Mouse (Mus musculus): ENCODE measurements at regions not wholly inside any gene's neighbourhood (a gene's known extent, or its start where the extent isn't known, plus 50 kb on each side); places are given as distances from the start of the nearest gene placed in this dataset.

DNA sequence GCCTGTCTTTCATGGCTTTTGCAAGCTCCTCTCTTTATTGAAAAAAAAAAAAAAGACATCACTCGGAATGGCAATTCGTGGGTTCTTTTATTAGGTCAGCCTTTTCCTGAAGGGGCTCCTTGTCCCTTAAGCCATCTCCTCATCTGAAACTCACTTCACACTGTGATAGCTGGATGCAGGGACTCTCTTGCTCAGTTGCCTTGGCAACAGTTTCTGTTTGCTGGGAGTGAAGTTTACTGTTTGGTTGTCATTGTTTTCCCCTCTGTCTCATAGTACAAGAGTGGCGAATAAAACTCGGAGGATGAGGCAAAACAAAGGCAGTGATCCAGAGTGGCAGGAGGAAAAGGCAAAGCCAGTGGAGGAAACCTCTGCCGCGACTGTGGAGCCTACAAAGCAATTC, 194.6 kb downstream of the Brinp2 start:
- peak; percentile 51 for DNase-seq (ENCODE audit: low read depth, low spot score)

DNA sequence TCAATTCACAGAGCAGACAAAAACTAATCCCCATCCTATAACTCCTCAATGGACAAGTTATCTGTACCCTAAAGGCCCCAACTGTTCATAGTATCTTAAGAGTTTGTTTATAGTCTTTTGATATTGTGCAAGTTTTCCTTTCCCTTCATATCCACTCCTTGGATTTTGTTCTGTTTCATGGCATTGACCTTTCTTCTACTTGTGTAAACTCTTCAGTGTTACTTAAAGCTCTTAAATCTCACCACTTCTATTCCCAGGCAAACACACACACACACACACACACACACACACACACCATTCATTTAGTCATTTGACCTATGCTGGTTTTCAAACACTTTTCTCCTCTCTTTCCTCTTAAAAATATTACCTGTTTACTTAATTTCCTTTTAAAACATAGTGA, 192.7 kb downstream of the Brinp2 start:
- no peak for DNase-seq (ENCODE audit: low read depth, low spot score)

DNA sequence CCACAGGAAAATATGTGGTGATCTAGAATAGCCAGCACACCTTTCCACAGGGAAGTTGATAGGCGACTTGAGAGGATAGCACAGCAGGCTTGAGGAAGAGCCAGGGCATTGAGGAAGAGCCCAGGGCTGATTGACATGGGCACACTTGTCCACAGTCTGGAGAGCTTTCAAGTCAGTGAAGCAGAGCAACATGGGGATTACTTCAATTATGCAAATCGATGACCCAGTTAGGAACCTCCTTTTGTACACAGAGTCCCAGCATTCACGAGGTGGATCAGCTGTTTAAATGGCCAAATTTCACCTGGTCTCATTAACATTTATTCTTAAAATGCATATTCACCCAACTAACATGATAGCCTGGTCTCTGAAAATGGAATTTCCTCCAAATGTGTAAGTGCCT, 186.1 kb downstream of the Brinp2 start:
- DNase-seq (ENCODE audit: low read depth, low spot score): no peak

DNA sequence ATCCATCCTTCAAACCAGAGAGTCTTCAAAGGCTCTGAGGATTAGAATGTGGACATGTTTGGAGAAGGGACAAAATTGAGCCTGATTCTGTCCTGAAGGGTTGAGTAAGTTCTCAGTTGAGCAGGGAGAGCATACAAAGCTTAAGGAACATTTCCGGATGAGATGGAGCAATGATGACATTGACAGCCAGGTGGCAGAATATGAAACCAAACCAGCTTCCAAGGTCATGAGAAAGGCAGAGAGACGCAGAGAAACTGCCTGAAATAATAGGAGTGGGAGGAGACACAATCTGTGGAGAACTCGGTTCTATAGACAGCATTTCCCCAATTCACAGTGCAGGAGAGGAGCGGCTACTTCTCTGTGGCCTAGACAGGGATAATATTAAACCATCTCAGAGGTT, 176.0 kb downstream of the Brinp2 start:
- DNase-seq (ENCODE audit: low read depth, low spot score): peak; percentile 37

DNA sequence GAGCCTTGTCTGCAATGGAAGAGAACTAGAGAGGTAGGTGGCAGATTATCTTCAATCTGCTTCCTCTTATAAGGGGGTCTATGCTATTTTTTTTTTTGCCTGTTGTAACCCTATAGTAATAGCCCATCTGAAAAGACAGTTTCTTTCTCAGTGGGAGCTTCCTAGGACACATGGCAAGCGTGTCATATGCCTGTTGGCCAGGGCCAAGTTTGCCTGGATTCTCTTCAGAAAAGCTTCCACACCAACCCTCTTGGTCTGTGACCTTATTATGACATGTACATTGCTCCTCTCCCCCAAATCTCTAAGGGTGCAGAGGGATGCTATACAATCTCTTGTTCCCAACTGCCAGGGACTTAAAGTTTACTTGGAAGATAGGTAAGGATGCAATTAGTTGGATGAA, 174.8 kb downstream of the Brinp2 start:
- DNase-seq (ENCODE audit: low read depth, low spot score): no peak

DNA sequence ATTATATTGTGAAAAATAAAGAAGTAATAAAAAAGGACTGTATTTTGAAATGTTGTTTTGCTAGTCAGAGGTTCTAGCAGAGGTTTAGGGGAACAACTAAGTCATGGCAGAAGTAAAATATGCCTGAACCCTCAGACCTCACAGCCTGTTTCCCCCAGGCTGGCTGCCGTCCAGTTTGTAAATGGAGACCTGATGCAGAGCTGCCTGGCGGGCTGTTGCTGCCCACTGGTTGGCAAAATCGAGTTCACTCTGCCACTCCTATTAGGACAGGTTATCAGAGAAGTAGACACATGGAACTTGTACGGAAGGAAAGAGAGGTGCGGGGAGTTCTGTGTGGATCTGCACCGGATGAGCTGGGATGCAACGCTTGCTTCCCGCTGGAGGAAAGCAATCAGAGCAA, 168.5 kb downstream of the Brinp2 start:
- no peak for DNase-seq (ENCODE audit: low read depth, low spot score)

DNA sequence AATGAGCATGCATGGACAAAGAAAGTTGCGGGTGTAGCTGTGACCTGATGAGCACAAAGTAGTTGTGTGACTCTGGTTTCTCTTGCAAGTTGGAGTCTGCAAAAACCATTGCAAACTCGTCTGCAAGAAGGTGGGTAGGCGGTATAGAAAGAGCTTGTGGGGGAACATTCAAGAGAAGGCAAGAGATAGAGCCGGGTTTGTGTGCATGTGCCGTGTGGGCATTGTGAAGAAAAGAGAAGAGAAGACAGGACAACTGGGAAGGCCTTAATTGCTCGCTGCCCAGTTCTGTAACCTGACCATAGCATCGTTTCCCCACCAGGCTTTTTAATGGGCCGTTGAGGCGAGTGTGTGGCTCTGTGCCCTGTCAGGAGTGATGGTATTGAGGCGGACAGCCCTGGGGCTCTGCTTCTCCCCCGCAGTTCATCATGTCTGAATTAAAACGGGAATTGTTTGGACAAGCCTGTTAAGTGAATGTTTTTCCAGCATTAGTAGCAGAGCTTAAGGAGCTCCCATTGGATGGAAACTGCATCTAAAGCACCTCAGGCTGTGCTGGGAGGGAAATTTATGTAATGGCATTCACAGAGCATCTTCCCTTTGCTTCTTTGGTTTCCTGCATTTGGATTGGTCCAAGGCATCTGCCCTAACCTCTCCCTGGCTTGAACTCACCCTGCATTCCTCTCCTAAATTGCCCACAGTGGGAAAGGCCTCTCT, 163.1 kb downstream of the Brinp2 start:
- peak; percentile 85 for DNase-seq (ENCODE audit: low read depth, low spot score)

DNA sequence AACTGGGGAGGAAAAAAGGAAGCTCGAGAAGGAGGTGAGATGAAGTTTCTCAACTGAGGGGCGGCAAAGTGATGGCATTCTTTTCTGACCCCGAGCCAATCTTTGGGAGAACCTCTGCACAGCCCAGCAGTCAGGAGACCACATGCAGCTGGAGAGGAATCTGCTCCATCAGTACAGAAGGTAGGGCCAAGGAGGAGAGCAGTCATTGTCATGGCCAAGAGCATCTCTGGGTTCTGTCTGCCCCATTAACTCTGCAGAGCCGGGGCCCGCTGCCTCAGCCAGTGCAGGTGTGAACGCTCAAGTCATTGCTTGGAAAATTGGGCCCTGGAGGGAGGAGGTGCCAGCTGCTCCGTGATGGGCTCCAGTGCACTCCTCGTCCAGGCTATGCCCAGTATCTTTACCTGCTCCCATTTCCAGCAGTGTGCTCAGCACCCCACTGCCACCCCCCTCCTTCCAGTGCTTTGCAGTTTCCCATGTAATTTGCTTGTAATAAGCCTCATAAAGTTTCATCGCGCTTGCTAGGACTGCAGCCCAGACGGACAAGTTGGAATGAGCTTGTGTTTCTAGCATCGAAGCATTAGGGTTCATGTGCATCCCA, 162.1 kb downstream of the Brinp2 start:
- no peak for DNase-seq (ENCODE audit: low read depth, low spot score)
